Mouse (Mus musculus) liver, postnatal 0 days (tissue): ENCODE results near the gene Lamp1.

ENCODE experiments used
- CTCF ChIP-seq: sonication (generic); IDR thresholded peaks from 2 replicates; pipeline ENCODE4 v1.5.1; 2016; ENCODE audit warnings: antibody characterized with exemption, low read depth
- EP300 ChIP-seq: IDR thresholded peaks from 2 replicates; pipeline ENCODE4 v1.6.1; 2016; ENCODE audit warnings: antibody characterized with exemption, low read depth, mild to moderate bottlenecking

DNA sequence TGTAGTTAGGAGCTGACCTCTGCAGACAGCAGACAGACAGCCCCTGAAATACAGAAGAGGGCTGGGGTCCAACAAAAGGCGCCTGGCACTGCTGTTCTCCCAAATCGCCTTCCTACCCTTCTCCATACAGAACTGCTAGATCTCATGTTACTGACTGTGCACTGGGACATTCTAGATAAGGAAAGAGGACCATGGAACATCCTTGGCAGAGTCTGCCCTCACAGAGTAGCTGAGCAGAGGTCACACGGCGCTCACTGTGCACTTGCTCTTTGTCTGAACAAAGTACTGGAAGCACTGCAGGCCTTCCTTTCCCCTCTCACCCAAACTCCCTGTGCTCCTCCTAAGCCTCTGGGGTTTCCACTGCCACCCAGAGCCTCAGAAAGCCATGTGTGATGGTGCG lies 17.3 kb upstream of the Lamp1 start:
- TF ChIP-seq CTCF: no peak
- TF ChIP-seq EP300: no peak
